In genomic region chr16:18288581-18289061, GRCm38 (mm10) we compare ENCODE assay signal across 1 mouse cellular context.
A peak's percentile ranks its signal among the peaks of the same experiment; 100 is the strongest.
TF ChIP-seq lines count a peak whose summit lies in the region.

No protein-coding gene starts in this region.

TF ChIP-seq in MEL, 35 proteins besides CTCF, POLR2A, EP300 and RAD21 (continued from another document):
- TF ChIP-seq CHD1 (IDR thresholded peaks at IDR 0.05; ENCODE audit: low read depth, low read length) (no peak), CHD2 (IDR thresholded peaks at IDR 0.05; ENCODE audit: low read length) (no peak), ETS1 (IDR thresholded peaks at IDR 0.05; ENCODE audit: low read depth, low read length) (peak; percentile 51), MAZ (IDR thresholded peaks at IDR 0.05; ENCODE audit: low read depth, low read length) (peak; percentile 80), KAT2A (conservative IDR thresholded peaks at IDR 0.05; ENCODE audit: low read depth, low read length) (0 out of 2 replicates have a peak, but pooled peaks have one; percentile 30), RCOR1 (IDR thresholded peaks at IDR 0.05; ENCODE audit: low read depth, low read length) (no peak), GATA1 (IDR thresholded peaks at IDR 0.05; ENCODE audit: low read depth, low read length) (0 out of 2 replicates have a peak, but pooled peaks have one; percentile 8), UBTF (IDR thresholded peaks at IDR 0.05; ENCODE audit: borderline replicate concordance, insufficient read depth, low read depth, low read length) (peak; percentile 96; the same call in 1 of the 2 replicates), USF2 (IDR thresholded peaks at IDR 0.05; ENCODE audit: borderline replicate concordance in 1 of 2, insufficient read depth in 1 of 2, low read depth in 1 of 2, low read length in 2 of 2) (no peak), TBP (IDR thresholded peaks at IDR 0.05; ENCODE audit: low read depth, low read length) (0 out of 2 replicates have a peak, but pooled peaks have one; percentile 34), ZMIZ1 (IDR thresholded peaks at IDR 0.05; ENCODE audit: low read depth, low read length) (peak; percentile 18; the same call in 1 of the 2 replicates), SIN3A (IDR thresholded peaks at IDR 0.05; ENCODE audit: low read length) (peak; percentile 72), MEF2A (IDR thresholded peaks at IDR 0.05; ENCODE audit: extremely low read depth, insufficient replicate concordance, low read depth, low read length, poor library complexity, severe bottlenecking) (no peak), MXI1 (IDR thresholded peaks at IDR 0.05; ENCODE audit: low read depth, low read length) (peak; percentile 90), TCF12 (IDR thresholded peaks at IDR 0.05; ENCODE audit: low read depth, low read length) (no peak)
